Mouse (Mus musculus) brain, embryonic 14.5 days (tissue): ENCODE measurements at regions not wholly inside any gene's neighbourhood (a gene's known extent, or its start where the extent isn't known, plus 50 kb on each side); places are given as distances from the start of the nearest gene placed in this dataset.
A peak's percentile ranks its signal among the peaks of the same experiment; 100 is the strongest.

Source experiments
- DNase-seq: peaks from one replicate; pipeline ENCODE4 v3.0.0-alpha.2; 2011; ENCODE audit warnings: low read depth
- CTCF ChIP-seq: fragments of 200-500 bp; IDR thresholded peaks from 2 replicates; pipeline ENCODE4 v1.5.1; 2012; ENCODE audit warnings: inconsistent platforms, mild to moderate bottlenecking, moderate library complexity, borderline replicate concordance; ENCODE audit not compliant: insufficient read depth, insufficient read length; ENCODE audit errors: extremely low read depth
- POLR2A ChIP-seq: fragments of 200-500 bp; IDR thresholded peaks from 2 replicates; pipeline ENCODE4 v1.6.1; 2012; ENCODE audit warnings: mild to moderate bottlenecking, inconsistent platforms, borderline replicate concordance; ENCODE audit not compliant: poor library complexity, insufficient read depth, insufficient read length, severe bottlenecking; ENCODE audit errors: extremely low read depth

DNA sequence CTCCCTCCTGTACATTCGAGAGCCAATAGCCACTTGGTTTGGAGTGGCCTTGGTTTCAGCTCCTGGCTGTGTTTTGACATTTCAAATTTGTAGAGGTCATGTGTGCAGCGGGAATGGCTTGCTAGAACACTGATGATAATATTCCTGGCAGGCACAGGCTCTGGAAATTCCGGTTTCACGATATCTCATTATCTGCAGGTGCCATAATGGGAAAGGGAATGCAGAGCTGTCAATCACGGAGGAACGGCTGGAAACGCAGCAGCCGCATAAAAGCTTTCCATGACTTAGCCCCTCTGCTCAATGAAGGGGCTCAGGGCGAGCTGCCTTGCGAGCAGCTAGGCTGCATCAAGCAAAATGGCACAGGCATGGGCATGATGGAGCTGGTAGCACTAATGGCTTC is 251.6 kb downstream of the Tshz3 start:
- no peak for TF ChIP-seq CTCF
- no peak for TF ChIP-seq POLR2A
- DNase-seq = peak; percentile 78

GRCm38 (mm10) chr7:36955376-36955775 is 257.5 kb downstream of the Tshz3 start:
- peak; percentile 41 for DNase-seq
- TF ChIP-seq POLR2A (no peak), CTCF (no peak)

DNA sequence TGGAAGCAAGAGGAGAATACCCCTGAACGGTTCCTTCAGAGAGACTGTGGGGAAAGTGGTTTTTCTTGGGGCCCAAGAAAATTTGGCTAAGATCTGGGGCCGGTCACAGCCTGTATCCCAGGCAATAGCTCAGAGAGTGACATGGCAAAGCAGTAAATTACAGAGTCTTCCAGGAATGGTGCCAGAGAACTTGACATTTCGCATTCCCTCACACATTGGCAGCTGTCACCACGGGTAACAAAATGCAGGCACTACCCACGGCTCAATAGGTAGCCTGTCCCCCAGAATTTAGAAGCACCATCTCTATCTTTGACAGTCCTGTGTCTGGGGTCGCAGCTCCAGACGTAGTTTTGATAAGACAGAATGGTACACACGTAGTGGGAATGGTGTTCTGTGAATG is 260.3 kb downstream of the Tshz3 start:
- no peak for TF ChIP-seq POLR2A
- no peak for TF ChIP-seq CTCF
- peak; percentile 42 for DNase-seq

DNA sequence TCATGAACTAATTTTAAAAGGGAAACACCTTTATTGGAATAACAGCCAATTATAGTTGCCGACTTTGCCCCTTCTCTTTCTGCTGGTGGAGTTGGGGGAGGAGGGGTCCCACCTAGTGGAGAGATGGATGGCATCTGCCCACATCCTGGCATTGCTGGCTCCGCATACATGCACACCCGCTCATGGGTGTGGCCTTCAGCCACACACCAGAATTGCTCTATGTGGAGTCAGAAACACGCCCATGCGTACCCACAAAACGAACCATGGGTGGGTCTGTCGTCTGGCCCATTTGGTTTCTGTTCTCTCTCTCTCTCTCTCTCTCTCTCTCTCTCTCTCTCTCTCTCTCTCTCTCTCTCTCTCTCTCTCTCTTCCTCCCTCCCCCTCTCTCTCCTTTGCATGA is 273.9 kb downstream of the Tshz3 start:
- DNase-seq = no peak
- no peak for TF ChIP-seq POLR2A
- no peak for TF ChIP-seq CTCF

- DNase-seq = no peak
Observed at GRCm38 (mm10) chr7:36973654-36974320, 275.9 kb downstream of the Tshz3 start.

DNA sequence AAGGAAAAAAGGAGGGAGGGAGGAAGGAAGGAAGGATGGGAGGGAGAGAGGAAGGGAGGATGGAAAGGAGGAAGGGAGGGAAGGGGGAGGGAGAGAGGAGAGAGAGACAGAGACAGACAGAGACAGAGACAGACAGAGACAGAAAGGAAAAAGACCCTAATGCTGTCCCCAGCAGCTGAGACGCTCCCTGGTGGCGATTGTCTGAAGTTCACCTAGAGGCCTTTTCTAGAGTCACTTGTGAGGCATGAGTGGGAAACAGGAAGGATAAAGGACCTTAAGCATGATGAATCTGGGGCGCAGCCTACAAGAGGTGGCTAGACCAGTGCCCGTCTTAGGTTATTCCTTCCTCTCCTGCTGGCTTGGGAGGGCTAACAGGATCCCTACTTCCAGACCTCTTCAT is 276.7 kb downstream of the Tshz3 start:
- no peak for DNase-seq
- TF ChIP-seq CTCF (peak; percentile 50; the same call in 1 of the 2 replicates), POLR2A (no peak)

More at GRCm38 (mm10) chr7:36973654-36974320, 275.9 kb downstream of the Tshz3 start:
- TF ChIP-seq POLR2A = no peak
- no peak for TF ChIP-seq CTCF

GRCm38 (mm10) chr7:36975475-36975874 is 277.6 kb downstream of the Tshz3 start:
- DNase-seq = no peak

GRCm38 (mm10) chr7:36977819-36978218 is 279.9 kb downstream of the Tshz3 start:
- TF ChIP-seq CTCF (no peak), POLR2A (no peak)
- peak; percentile 74 for DNase-seq

More at GRCm38 (mm10) chr7:36975475-36975874, 277.6 kb downstream of the Tshz3 start:
- peak; percentile 43; the same call in 1 of the 2 replicates for TF ChIP-seq CTCF
- TF ChIP-seq POLR2A = no peak

- DNase-seq = no peak
- no peak for TF ChIP-seq POLR2A
- TF ChIP-seq CTCF = no peak
Observed at GRCm38 (mm10) chr7:36989380-36989779, 291.5 kb downstream of the Tshz3 start.

DNA sequence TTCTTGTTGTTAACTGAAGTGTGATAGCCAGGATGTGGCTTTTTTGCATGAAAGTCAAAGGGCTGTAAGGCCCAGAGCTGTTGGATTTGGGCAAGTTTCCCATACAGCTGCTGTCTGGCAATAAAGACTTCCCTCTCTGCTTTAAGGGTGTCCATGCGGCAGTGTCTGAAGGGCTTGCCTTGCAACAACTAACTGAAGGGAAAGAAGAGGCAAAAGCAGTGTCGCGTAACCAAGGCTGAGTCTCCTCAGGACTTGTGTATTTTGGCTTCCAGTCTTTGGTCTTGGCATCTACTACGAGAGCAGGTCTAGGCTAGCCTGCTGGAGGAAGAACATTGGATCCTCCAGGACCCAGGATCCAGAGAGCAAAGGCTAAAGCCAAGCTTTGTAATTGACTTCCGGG is 306.7 kb downstream of the Tshz3 start:
- DNase-seq = no peak
- TF ChIP-seq CTCF (no peak), POLR2A (no peak)

DNA sequence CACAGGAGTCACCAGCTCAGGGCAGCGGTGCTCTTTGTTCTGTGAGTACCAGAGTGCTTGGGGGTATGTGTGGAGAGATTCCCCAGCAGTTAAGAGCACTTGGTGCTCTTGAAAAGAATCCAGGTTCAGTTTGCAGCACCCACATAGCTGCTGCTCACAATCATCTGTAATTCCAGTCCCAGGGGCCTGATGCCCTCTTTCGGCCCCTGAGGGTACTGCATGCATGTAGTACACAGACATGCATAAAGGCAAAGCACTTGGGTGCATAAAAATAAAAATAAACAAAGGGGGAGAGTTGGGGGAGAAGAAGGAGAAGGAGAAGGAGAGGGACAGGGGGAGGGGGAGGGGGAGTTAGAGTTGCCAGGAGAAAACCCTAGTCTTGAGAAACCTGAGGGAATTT is 307.8 kb downstream of the Tshz3 start:
- DNase-seq = no peak
- TF ChIP-seq CTCF = peak; percentile 4; the same call in 1 of the 2 replicates
- no peak for TF ChIP-seq POLR2A

DNA sequence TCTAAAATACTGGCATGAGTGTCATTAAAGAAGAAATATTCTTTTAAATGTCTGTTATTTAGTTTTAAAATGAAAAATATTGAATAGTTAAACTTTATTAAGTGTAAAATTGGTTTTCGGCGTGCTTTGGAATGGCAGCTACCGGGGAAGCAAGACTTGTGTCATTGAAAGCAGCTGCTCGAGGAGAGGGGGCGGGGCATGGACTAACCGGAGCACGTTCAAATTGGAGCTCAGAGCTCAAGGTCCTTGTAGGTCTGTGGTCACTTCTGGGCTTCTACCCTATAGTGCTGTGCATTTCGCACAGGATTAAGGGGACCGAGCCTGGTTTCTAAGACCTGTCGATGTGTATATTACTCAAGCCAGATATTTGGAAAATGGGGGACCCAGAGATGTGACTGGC is 309.0 kb downstream of the Tshz3 start:
- TF ChIP-seq POLR2A (no peak), CTCF (no peak)
- no peak for DNase-seq

GRCm38 (mm10) chr7:37011180-37011754 is 313.3 kb downstream of the Tshz3 start:
- TF ChIP-seq CTCF (no peak), POLR2A (no peak)
- DNase-seq = no peak

GRCm38 (mm10) chr7:37020078-37020477 is 322.2 kb downstream of the Tshz3 start:
- no peak for TF ChIP-seq CTCF
- TF ChIP-seq POLR2A = no peak
- DNase-seq = peak; percentile 23

DNA sequence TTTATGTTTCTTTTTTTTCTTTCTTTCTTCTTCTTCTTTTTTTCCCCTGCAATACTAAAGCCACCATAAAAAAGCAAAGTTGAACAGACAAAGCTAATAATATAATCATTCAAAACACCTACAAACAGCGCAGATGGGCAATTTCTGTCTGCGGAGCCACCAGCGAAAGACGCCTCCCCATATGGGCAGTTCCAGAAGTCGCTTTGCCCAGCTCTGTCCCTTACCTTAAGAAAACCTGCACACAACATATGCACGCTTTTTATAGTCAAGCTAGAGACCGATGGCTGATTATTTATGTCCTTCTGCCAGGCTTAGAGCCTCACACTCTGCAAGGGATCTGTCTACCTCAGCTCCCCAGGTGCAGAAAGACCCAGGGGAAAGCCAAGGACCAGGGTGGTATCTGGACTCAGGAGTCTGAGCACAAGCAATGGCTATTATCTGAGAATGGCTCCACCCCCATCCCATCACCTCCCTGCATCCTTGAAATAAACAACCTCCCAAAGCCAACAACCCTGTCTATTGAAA is 326.6 kb downstream of the Tshz3 start:
- DNase-seq = peak; percentile 54
- TF ChIP-seq POLR2A (no peak), CTCF (no peak)
